Mouse (Mus musculus) cerebellum, postnatal 25 days (tissue): ENCODE results near the gene Dnajc17.

Source experiments
- DNase-seq, 2 experiments: peaks; one replicate each; pipeline ENCODE4 v3.0.0; 2021; ENCODE audit warnings: mixed read lengths in 2 of 2

Gene Dnajc17

GRCm38 (mm10) chr2:119208344-119209175, at the start of gene Dnajc17, which contains the start of gene Zfyve19:
Gene Dnajc17, minus strand, starts transcription at chr2:119208795.
Gene Zfyve19, plus strand, starts transcription at chr2:119208617.
- DNase-seq: peak; percentile 95 to 96

- DNase-seq: no peak
Observed at GRCm38 (mm10) chr2:119254976-119255375, 46.4 kb upstream of the Dnajc17 start.

GRCm38 (mm10) chr2:119250826-119251478, 42.4 kb upstream of the Dnajc17 start:
- DNase-seq: peak; percentile 91 to 95

GRCm38 (mm10) chr2:119250377-119250776, 41.8 kb upstream of the Dnajc17 start:
- DNase-seq: peak in 1 of 2 experiments; percentile 12

- no peak for DNase-seq
Observed at GRCm38 (mm10) chr2:119249592-119250061, 41.0 kb upstream of the Dnajc17 start.

- DNase-seq: no peak
Observed at GRCm38 (mm10) chr2:119247904-119248303, 39.3 kb upstream of the Dnajc17 start.

GRCm38 (mm10) chr2:119245246-119245645, 36.7 kb upstream of the Dnajc17 start:
- DNase-seq: no peak

GRCm38 (mm10) chr2:119242548-119242947, 34.0 kb upstream of the Dnajc17 start:
- DNase-seq: no peak

GRCm38 (mm10) chr2:119240819-119241186, 32.2 kb upstream of the Dnajc17 start:
- no peak for DNase-seq

- DNase-seq: no peak
Observed at GRCm38 (mm10) chr2:119240075-119240818, 31.7 kb upstream of the Dnajc17 start.

- no peak for DNase-seq
Observed at GRCm38 (mm10) chr2:119238671-119239070, 30.1 kb upstream of the Dnajc17 start.

GRCm38 (mm10) chr2:119237871-119238220, 29.3 kb upstream of the Dnajc17 start:
- no peak for DNase-seq

GRCm38 (mm10) chr2:119237210-119237870, 28.7 kb upstream of the Dnajc17 start, which contains the start of gene Spint1:
Gene Spint1, plus strand, starts transcription at chr2:119237362.
- DNase-seq: no peak

GRCm38 (mm10) chr2:119236682-119237209, 28.2 kb upstream of the Dnajc17 start:
- no peak for DNase-seq

- DNase-seq: no peak
Observed at GRCm38 (mm10) chr2:119229775-119230704, 21.4 kb upstream of the Dnajc17 start, which contains the start of gene Ppp1r14d. Gene Ppp1r14d, minus strand, starts transcription at chr2:119229906.

GRCm38 (mm10) chr2:119209176-119209507, 547 bp upstream of the Dnajc17 start:
- DNase-seq: no peak

GRCm38 (mm10) chr2:119207961-119208343, 643 bp downstream of the Dnajc17 start:
- DNase-seq: no peak

GRCm38 (mm10) chr2:119203871-119204460, 4.6 kb downstream of the Dnajc17 start:
- no peak for DNase-seq

- peak; percentile 22 to 45 for DNase-seq
Observed at GRCm38 (mm10) chr2:119202914-119203453, 5.6 kb downstream of the Dnajc17 start.

- DNase-seq: no peak
Observed at GRCm38 (mm10) chr2:119198934-119199333, 9.7 kb downstream of the Dnajc17 start.

- DNase-seq: no peak
Observed at GRCm38 (mm10) chr2:119198049-119198448, 10.5 kb downstream of the Dnajc17 start.
